ENCODE assay signal across 19 mouse cellular contexts in genomic region chr16:84744703-84745490, GRCm38 (mm10). TPM values are rescaled to one million over a fixed set of nuclear protein-coding genes. Genes with fewer than 3 reads are reported as not detected.
A peak's percentile ranks its signal among the peaks of the same experiment; 100 is the strongest.
DNase-seq lines count a peak whose midpoint lies in the region; ATAC-seq lines count a peak whose summit lies in the region.
"Had no signal": no experiment of that assay in that cellular context is flagged by ENCODE, and none has a peak within 500 bp of the region (broad histone marks: within the 10 kb centered on the region; RNA-seq: fewer than 3 reads in every experiment).

No protein-coding gene starts in this region.

- no peak for DNase-seq in forebrain, embryonic 11.5 days (ENCODE audit: low spot score)
- DNase-seq in heart, postnatal 10 days, result peak; percentile 19 to 24
- no peak for DNase-seq in heart, embryonic 10.5 days (ENCODE audit: low spot score)
- peak; percentile 1 for DNase-seq in lung, postnatal 25 days (ENCODE audit: low spot score)
- no peak for DNase-seq in lung, postnatal 14 days
- DNase-seq in lung, postnatal 36 days, result peak; percentile 10
- no peak for DNase-seq in cerebellum, adult 8-10 months
- DNase-seq: cerebellum, adult 11 months; cerebellum, postnatal 36 days; gastrocnemius, postnatal 25 days; thymus, postnatal 36 days had no signal

- no peak overlapping the region for H3K4me3 ChIP-seq in forebrain, embryonic 13.5 days
- no peak overlapping the region for H3K4me3 ChIP-seq in forebrain, embryonic 11.5 days (ENCODE audit: low read depth, low read length)
- no peak overlapping the region for H3K4me3 ChIP-seq in heart, embryonic 10.5 days
- H3K4me3 ChIP-seq: embryonic facial prominence, embryonic 12.5 days; intestine, embryonic 15.5 days; left cerebral cortex, adult 2 months; limb, embryonic 12.5 days; midbrain, embryonic 10.5 days had no signal

- no peaks in the 10 kb centered on the region for H3K27me3 ChIP-seq in forebrain, embryonic 13.5 days
- no peaks in the 10 kb centered on the region for H3K27me3 ChIP-seq in forebrain, embryonic 11.5 days (ENCODE audit: control insufficient read depth, insufficient read depth, low read length)
- H3K27me3 ChIP-seq in heart, embryonic 10.5 days (ENCODE audit: insufficient read depth, poor library complexity, severe bottlenecking), result no peaks in the 10 kb centered on the region
- H3K27me3 ChIP-seq: embryonic facial prominence, embryonic 12.5 days; intestine, embryonic 15.5 days; limb, embryonic 12.5 days had no signal

- intact Hi-C loops in heart, postnatal 10 days (cut with DNase I), result no loop called here

- no peak overlapping the region for H3K27ac ChIP-seq in forebrain, embryonic 13.5 days
- H3K27ac ChIP-seq in forebrain, embryonic 11.5 days (ENCODE audit: low read depth, low read length), result no peak overlapping the region
- no peak overlapping the region for H3K27ac ChIP-seq in heart, embryonic 10.5 days
- H3K27ac ChIP-seq: embryonic facial prominence, embryonic 12.5 days; intestine, embryonic 15.5 days; left cerebral cortex, adult 2 months; limb, embryonic 12.5 days; midbrain, embryonic 10.5 days; stomach, postnatal 0 days had no signal

- no peak overlapping the region for H3K4me2 ChIP-seq in forebrain, embryonic 13.5 days
- no peak overlapping the region for H3K4me2 ChIP-seq in forebrain, embryonic 11.5 days (ENCODE audit: low read depth, low read length, severe bottlenecking)
- H3K4me2 ChIP-seq: embryonic facial prominence, embryonic 12.5 days; intestine, embryonic 15.5 days; limb, embryonic 12.5 days had no signal

- WGBS in forebrain, embryonic 13.5 days, result 55% methylated on average over 10 of the region's 10 CpGs
- WGBS in forebrain, embryonic 11.5 days, result 75% methylated on average over 10 of the region's 10 CpGs
- 70% methylated on average over 10 of the region's 10 CpGs for WGBS in heart, embryonic 10.5 days

- no peaks in the 10 kb centered on the region for H3K9me3 ChIP-seq in forebrain, embryonic 13.5 days (replicated peaks)
- no peaks in the 10 kb centered on the region for H3K9me3 ChIP-seq in forebrain, embryonic 11.5 days (ENCODE audit: control insufficient read depth, low read length)
- no peaks in the 10 kb centered on the region for H3K9me3 ChIP-seq in heart, embryonic 10.5 days
- H3K9me3 ChIP-seq: embryonic facial prominence, embryonic 12.5 days; intestine, embryonic 15.5 days; limb, embryonic 12.5 days; midbrain, embryonic 10.5 days had no signal

- no peak overlapping the region for H3K9ac ChIP-seq in forebrain, embryonic 13.5 days
- no peak overlapping the region for H3K9ac ChIP-seq in forebrain, embryonic 11.5 days (ENCODE audit: low read length)
- H3K9ac ChIP-seq: embryonic facial prominence, embryonic 12.5 days; intestine, embryonic 15.5 days; limb, embryonic 12.5 days had no signal

- H3K4me1 ChIP-seq in forebrain, embryonic 13.5 days, result no peaks in the 10 kb centered on the region
- H3K4me1 ChIP-seq in forebrain, embryonic 11.5 days (replicated peaks; ENCODE audit: control insufficient read depth, insufficient read depth, low read length), result no peaks in the 10 kb centered on the region
- H3K4me1 ChIP-seq in heart, embryonic 10.5 days, result no peaks in the 10 kb centered on the region
- H3K4me1 ChIP-seq: embryonic facial prominence, embryonic 12.5 days; intestine, embryonic 15.5 days; limb, embryonic 12.5 days; midbrain, embryonic 10.5 days had no signal

- 0 out of 2 replicates have a peak, but pooled peaks have one; percentile 45 for ATAC-seq in forebrain, embryonic 13.5 days
- ATAC-seq in forebrain, embryonic 11.5 days (replicated peaks; ENCODE audit: low FRiP score), result no peak
- ATAC-seq: activated CD4-positive, CD25-positive, alpha-beta regulatory T cell, adult 4 months; intestine, embryonic 15.5 days had no signal

- no peaks in the 10 kb centered on the region for H3K36me3 ChIP-seq in forebrain, embryonic 13.5 days (ENCODE audit: poor library complexity, severe bottlenecking)
- H3K36me3 ChIP-seq in forebrain, embryonic 11.5 days (ENCODE audit: control insufficient read depth, insufficient read depth, low read length), result no peaks in the 10 kb centered on the region
- no peaks in the 10 kb centered on the region for H3K36me3 ChIP-seq in heart, embryonic 10.5 days
- H3K36me3 ChIP-seq: embryonic facial prominence, embryonic 12.5 days; intestine, embryonic 15.5 days; limb, embryonic 12.5 days; midbrain, embryonic 10.5 days had no signal

RNA-seq across cellular contexts. Expression of gene Mrpl39, which starts 9.4 kb away (rescaled TPM):
- 44.9 and 46.4 TPM in 2 replicates for polyA plus RNA-seq in forebrain, embryonic 13.5 days (2015; fragmentation: Nextera tagmentation; extraction: Ambion mirVana)
- 52.2 and 54.2 TPM in 2 replicates for polyA plus RNA-seq in forebrain, embryonic 11.5 days (2014; fragmentation: Nextera tagmentation; extraction: Ambion mirVana)
- 10 to 100 TPM; 35.5 to 37.9 TPM for total RNA-seq in heart, postnatal 10 days (2021)
- polyA plus RNA-seq in heart, embryonic 10.5 days (2016; fragmentation: Nextera tagmentation; extraction: Ambion mirVana), result 51.0 and 53.4 TPM in 2 replicates

RNA-seq across cellular contexts. Expression of gene Jam2, which starts 29.0 kb away (rescaled TPM):
- polyA plus RNA-seq in forebrain, embryonic 13.5 days (2015; fragmentation: Nextera tagmentation; extraction: Ambion mirVana), result 26.0 and 27.5 TPM in 2 replicates
- polyA plus RNA-seq in forebrain, embryonic 11.5 days (2014; fragmentation: Nextera tagmentation; extraction: Ambion mirVana), result 51.5 and 54.0 TPM in 2 replicates
- 10 to 100 TPM; 56.7 to 69.4 TPM for total RNA-seq in heart, postnatal 10 days (2021)
- 3.5 and 4.6 TPM in 2 replicates for polyA plus RNA-seq in heart, embryonic 10.5 days (2016; fragmentation: Nextera tagmentation; extraction: Ambion mirVana)
- polyA plus RNA-seq: activated CD4-positive, CD25-positive, alpha-beta regulatory T cell, adult 4 months had no signal

Comparison
In these comparisons a context has a peak if more than half of its experiments do, and no peak if none do; other contexts are left out.
1. DNase-seq: peak in heart, postnatal 10 days (2 of 2), lung, postnatal 25 days (single experiment) and lung, postnatal 36 days (single experiment); none in forebrain, embryonic 11.5 days (single experiment), heart, embryonic 10.5 days (single experiment), lung, postnatal 14 days (single experiment) and cerebellum, adult 8-10 months (single experiment).